Mouse (Mus musculus) yolk sac, embryonic 10.5 days (tissue): ENCODE measurements around the gene Babam2.
A peak's percentile ranks its signal among the peaks of the same experiment; 100 is the strongest.

Experiments used
- DNase-seq: peaks from one replicate; pipeline ENCODE4 v3.0.0-alpha.2; 2017; ENCODE audit warnings: low spot score

Gene Babam2

GRCm38 (mm10) chr5:31713841-31714264, 16.4 kb downstream of the Babam2 start:
- DNase-seq = peak; percentile 31

DNA sequence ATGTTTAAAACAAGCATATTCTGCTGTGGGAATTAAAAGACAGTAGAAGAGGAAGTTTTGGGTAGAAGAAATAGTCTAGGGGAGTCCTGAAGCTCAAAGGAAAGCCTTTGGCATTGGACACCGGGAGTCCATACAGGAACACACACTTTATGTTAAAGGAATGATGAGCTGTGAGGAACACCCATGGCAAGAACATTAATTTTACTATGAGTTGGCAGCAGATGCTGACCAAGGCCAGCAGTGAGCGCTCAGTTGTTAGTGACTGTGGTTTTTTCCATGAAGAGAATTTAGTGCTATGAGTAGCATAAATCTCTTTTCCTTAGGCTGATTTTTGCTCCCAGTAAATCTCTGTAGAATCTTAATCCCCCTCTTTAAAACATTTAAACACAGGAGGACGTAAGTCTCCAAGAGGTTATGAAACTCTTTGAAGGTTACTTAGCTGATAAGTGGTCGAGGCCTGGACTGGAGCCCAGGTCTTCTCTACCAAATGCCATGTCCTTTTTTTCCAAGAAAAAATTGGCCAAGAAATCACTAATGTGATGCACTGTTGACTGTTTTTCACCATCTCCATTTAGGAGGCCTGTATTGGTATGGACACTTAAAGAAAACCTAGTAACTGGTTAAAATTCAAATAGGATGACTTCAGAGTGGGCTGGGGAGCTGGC, 18.1 kb downstream of the Babam2 start:
- DNase-seq = no peak

GRCm38 (mm10) chr5:31724519-31724918, 27.0 kb downstream of the Babam2 start:
- no peak for DNase-seq

DNA sequence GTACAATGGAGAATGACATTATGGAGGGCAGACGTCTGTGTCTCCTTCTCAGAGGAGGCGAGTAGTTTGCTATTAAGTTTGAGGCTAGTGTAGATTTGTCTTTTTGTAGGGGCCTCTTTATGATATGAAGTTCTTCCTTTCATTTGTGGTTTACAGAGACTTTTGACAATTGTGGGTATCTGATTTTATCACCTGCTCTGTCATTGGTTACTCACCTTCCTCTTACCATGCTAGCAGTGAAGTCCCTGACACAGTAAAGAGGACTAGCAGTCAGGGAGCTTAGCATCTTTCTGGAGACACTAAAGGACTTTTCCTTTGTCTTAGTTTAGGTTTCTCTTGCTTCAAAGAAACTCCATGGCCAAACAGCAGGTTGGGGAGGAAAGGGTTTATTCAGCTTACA, 28.4 kb downstream of the Babam2 start:
- DNase-seq = no peak

DNA sequence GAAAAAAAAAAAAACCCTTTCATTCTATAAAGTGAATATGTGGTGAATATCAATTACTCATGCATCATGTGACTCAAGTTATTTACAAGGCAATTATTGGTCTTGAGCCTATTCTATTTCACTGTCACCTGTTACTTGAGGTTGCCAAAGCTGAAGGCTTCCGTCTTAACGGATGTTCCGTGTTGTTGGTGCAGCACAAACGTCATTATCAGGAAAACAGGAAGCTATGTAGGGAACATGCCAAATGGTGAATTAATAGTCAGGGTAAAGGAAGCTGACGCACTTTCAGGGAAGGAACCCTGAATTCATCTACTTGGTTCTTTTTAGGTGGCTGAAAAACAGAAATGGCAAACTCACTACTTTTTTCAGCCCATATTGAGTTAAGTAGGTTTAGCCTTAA, 30.0 kb downstream of the Babam2 start:
- no peak for DNase-seq

GRCm38 (mm10) chr5:31732644-31733338, 35.3 kb downstream of the Babam2 start:
- DNase-seq = no peak

GRCm38 (mm10) chr5:31741931-31742330, 44.4 kb downstream of the Babam2 start:
- DNase-seq = no peak

DNA sequence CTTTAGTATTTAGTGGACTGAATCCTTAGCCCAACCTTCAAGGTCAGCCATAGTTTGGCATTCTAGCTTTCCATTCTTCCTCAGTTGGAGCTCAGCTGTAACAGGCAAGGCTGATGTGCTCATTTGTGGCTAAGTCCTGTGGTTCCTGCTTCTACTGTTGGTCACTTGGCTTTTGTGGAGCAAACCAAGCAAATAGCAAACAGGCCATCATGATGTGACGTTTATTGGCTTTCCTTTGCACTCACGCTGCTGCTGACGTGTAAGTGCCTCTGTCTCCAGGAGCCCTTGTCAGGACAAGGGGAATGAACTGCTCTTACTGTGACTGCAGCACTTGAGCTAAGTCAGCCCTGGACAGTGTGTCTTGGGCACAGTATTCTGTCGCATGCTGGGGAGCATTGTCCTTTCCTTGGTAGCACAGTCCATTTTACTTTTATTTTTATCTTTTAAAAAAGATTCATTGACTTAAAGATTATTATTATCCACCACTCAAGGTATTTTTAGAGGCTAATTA, 45.1 kb downstream of the Babam2 start:
- DNase-seq = no peak

- DNase-seq = no peak
Measured at GRCm38 (mm10) chr5:31749401-31749800, 51.9 kb downstream of the Babam2 start.

- DNase-seq = no peak
Measured at GRCm38 (mm10) chr5:31750231-31750925, 52.9 kb downstream of the Babam2 start.

DNA sequence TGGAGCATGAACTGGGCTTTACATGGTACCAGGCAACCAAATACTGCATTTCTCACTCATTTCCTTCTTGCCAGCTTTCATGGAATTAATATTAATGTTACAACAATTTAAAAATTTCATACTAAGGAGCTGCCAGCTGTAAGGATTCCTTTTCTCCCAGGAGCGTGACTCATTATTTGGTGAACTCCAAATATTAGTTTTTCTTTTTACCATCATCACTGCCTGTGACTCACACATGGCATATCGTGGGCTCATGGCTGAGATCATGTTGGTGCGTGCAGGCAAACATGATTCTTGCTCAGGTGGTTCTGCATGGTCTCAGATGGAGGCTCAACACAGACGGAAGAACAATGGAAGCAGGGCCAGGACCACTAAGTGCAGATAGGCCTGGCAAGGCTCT, 53.5 kb downstream of the Babam2 start:
- no peak for DNase-seq

- no peak for DNase-seq
Measured at GRCm38 (mm10) chr5:31754634-31755033, 57.1 kb downstream of the Babam2 start.

DNA sequence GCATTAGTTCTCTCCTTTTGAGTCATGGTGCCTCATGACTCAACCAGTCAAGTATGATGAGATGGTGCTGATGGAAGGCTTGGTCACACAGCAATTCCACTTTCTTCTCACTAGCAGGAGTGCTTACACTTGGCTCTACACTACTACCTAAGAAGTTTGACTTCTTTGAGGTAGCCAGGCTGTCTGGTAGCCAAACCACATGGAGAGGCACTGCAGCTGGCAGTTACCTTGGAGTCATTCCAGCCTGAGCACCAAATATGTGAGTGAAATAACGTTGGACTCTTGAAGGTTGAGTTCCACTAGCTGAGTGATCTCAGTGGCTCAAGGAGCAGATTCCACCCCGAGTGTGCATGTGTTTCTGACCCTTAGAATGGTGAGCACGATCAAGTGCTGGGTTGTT, 57.8 kb downstream of the Babam2 start:
- DNase-seq = no peak

GRCm38 (mm10) chr5:31758310-31759091, 61.0 kb downstream of the Babam2 start:
- no peak for DNase-seq

GRCm38 (mm10) chr5:31761836-31762235, 64.4 kb downstream of the Babam2 start:
- DNase-seq = no peak

DNA sequence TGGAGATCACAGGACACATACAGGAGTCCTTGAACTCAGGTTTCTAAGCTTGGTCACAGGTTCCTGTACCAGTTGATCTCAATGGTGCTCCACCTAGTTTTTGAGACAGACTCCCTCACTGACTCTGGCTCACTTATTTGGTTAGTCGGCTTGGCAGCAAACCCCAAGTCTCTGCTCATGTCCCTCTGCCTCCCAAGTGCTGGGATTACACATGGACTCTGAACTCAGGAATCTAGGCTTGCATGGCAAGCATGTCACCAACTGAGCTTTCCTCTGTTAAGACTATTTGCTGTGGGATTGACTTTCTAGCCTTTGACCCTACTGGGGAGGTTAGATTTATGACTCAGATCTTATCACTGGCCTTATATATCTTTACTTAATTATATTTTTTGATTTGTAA, 65.3 kb downstream of the Babam2 start:
- peak; percentile 54 for DNase-seq

GRCm38 (mm10) chr5:31765824-31766223, 68.3 kb downstream of the Babam2 start:
- DNase-seq = no peak

- DNase-seq = no peak
Measured at GRCm38 (mm10) chr5:31766841-31767542, 69.5 kb downstream of the Babam2 start.

- no peak for DNase-seq
Measured at GRCm38 (mm10) chr5:31771486-31771885, 74.0 kb downstream of the Babam2 start.

- no peak for DNase-seq
Measured at GRCm38 (mm10) chr5:31771921-31772320, 74.4 kb downstream of the Babam2 start.

GRCm38 (mm10) chr5:31774976-31775375, 77.5 kb downstream of the Babam2 start:
- DNase-seq = no peak

DNA sequence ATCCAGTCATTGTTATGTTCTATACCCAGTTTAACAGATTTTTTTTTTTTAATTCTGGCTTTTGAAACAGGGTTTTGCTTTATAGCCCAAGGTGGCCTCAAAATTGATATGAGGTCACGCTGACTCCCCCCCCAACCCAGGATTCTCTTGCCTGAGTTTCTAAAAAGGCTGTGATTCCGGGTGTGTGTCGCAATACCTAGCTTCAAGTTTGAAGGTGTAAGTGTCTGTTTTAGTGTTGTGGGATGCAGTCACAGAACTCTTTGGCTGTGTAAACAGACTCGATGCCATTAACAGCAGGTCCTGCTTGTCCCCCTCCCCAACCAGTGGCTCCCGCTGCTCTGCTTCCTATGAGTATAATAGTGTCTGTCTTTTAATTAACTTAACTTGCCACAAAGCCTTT, 84.1 kb downstream of the Babam2 start:
- DNase-seq = no peak
